Mouse (Mus musculus) spleen, adult 2 months (tissue): Measurements from ENCODE around the gene Top2a.

Experiments
- CTCF ChIP-seq: fragments of 200-500 bp; IDR thresholded peaks from 2 replicates; pipeline ENCODE4 v1.5.1; 2011; ENCODE audit warnings: mild to moderate bottlenecking, inconsistent platforms; ENCODE audit not compliant: insufficient read depth, insufficient read length, insufficient replicate concordance; ENCODE audit errors: extremely low read depth
- POLR2A ChIP-seq: fragments of 200-500 bp; IDR thresholded peaks from 2 replicates; pipeline ENCODE4 v1.6.1; 2011; ENCODE audit warnings: low read depth, low read length, inconsistent platforms

DNA sequence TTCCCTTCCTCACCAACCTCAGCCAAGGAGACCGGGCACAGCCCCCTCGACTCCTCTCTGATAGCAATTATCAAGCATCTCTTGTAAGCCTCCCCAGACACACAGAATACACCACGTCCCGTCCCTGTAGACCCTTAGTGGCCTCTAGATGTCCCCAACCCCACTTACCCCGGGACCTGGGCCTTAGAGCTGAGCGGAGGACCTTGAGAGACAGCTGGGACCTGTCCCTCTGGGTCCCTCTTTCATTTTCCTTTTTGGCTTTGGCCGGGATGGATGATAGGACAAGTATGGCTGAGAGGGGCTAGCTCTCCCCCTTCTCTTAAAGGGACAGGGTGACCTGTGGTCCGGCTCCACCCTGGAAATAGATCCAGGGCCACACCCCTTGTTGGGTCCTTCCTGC lies 40.4 kb downstream of the Top2a start:
- no peak for TF ChIP-seq CTCF
- no peak for TF ChIP-seq POLR2A
